Mouse (Mus musculus) neutrophil, adult 5-6 weeks (primary cell): ENCODE data around the gene Dhx29. TPM values are rescaled to one million over a fixed set of nuclear protein-coding genes. Genes with fewer than 3 reads are reported as not detected.

Experiments used
- ATAC-seq: fragments of 151-379, 151-347 bp; 2 replicates; pipeline ENCODE4 v1.8.0; 2017; ENCODE audit warnings: mild to moderate bottlenecking, moderate TSS enrichment; ENCODE audit not compliant: insufficient number of reproducible peaks, poor library complexity, low FRiP score, severe bottlenecking; ENCODE audit errors: extremely low read depth
- total RNA-seq: library from RNA; stranded (forward); fragments of 200-1000 nt; gene quantifications from 2 replicates; pipeline ENCODE4 v1.2.3, GENCODE M21; 2017

The Dhx29 gene
- total RNA-seq, 1 experiment from 2014 or later, result 19.6 TPM

- ATAC-seq, result no peak
Measured at GRCm38 (mm10) chr13:112985605-112986450, 58.6 kb downstream of the Dhx29 start.

DNA sequence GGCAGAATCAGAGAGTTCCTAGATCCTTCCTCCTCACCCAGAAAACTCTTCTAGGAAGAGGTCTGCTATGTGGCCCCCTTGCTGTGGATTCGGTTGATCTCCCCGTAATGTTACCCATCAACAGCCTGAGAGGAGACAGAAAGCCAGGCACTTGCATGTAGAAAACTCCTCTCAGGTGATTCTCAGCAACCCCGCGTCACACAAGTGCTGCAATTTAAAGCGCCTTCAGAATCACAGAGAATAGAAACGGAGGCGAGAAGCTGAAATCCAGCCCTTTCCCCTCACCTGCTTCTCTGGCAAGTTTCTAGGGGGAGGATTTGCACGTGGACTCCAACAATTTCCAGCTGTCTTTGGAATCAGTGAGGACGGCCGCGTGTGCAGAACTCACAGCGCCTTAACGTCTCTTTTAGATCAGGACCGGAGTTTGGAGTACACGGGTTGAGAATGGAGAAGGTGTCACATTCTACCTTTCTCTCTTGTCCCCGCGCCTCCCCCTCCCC lies 59.2 kb downstream of the Dhx29 start:
- ATAC-seq, result no peak

DNA sequence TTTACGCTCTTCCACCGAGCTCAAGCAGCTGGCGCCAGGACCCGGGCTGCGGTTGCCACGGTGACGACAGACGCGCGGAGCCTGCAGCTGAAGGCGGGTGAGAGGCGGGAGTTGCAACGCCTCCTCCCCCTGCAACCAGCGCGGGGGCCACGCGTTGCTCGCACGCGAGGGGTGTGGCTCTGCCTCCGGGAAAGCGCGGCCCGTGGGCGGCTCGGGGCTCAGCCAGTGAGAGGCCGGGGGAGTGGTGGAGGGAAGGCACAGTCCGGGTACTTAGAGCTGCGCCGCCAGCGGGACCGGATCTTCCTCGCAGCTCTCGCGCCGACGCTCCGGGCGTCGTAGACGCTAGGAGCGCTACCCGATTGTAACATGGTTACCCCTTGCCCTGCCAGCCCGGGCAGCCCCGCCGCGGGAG lies 60.3 kb downstream of the Dhx29 start, which contains the start of gene Ccno:
Gene Ccno (plus strand): TSS at position 271 of the 412 bp plus-strand sequence.
- peak; percentile 91 for ATAC-seq

- ATAC-seq, result no peak
Measured at GRCm38 (mm10) chr13:112987991-112988390, 60.7 kb downstream of the Dhx29 start.

DNA sequence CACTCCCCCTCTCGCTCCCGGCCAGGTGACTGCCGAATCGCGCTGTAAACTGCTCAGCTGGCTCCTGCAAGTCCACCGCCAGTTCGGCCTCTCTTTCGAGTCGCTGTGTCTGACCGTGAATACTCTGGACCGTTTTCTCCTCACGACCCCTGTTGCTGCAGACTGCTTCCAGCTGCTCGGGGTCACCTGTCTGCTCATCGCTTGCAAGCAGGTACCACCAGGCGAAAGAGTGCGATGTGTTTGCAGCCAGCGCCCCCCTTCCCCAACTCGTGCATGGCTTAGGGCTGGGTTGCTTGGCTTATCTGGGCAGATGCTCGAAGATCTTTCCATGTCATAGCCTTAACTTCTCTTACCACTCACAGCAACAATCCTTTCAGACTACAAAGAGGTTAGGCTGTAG lies 61.6 kb downstream of the Dhx29 start:
- ATAC-seq, result no peak

- ATAC-seq, result no peak
Measured at GRCm38 (mm10) chr13:112989541-112989940, 62.3 kb downstream of the Dhx29 start.

DNA sequence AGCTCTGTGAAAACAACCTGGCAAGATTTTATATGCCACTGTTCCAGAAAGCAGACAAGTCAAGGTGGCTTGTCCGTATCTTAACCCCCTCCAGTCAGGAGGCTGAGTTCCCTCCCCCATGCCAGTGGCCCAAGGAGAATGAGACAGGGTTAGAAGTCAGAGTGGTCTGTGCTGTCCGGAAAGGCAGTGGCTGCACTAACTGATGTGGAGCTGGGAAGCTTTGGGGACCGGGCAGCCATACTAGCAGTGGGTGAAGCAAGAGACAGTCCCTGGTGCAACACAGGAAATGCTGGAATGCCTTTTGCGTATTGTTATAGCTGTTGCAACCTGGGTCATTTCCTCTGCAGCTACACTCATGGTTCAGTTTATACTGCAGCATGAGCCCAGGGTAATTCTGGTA lies 63.1 kb downstream of the Dhx29 start:
- no peak for ATAC-seq

DNA sequence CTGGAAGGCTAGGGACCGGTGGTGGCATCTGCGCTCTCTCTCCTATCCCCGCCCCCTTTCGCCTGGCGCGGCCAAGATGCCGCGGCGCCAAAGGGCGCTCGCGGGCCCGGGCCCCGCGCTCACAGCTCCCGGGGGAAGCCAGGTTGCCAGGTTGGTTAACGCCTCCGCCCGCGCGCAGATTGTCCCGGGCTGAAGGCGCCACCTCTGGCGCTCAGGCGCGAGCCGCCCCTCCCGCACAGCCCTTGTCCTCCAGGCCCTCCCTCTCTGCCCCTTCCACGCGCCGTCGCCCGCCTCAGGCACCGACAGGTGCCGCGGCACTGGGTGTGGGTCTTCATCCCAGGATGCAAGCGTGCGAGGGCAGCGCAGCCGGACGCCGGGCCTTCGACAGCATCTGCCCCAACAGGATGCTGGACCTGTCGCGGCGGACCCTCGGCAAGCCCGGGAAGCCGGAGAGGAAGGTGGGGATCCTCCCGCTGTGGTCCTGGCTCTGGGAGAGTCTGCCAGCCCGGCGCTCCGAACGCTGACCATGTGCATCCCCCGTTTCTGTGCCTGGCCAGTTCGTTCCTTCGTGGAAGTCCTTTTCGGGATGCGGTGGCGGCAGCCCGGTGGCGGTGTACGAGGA lies 66.4 kb downstream of the Dhx29 start, which contains the start of gene Mcidas:
Gene Mcidas (plus strand): TSS at position 315 of the 622 bp plus-strand sequence.
- no peak for ATAC-seq

- ATAC-seq, result peak; percentile 82
Measured at GRCm38 (mm10) chr13:112994191-112994590, 66.9 kb downstream of the Dhx29 start.

GRCm38 (mm10) chr13:112996407-112996806 lies 69.2 kb downstream of the Dhx29 start:
- ATAC-seq, result no peak

DNA sequence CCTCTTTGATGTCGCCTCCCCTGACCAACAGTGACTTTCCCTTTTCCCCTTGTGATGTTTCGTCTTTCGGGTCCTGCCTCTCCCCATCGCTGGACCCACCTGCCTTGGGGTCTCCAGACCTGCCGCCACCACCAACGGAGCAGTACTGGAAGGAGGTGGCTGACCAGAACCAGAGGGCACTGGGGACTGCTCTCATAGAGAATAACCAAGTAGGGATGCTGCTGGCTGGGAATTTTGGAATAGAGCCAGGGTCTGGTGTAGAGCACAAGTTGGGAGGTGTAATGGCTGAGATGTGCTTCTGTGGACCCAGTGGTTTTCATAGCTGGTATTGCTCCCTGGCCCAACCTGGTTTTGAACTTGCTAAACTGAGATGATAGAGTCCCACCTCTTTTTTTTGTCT lies 70.1 kb downstream of the Dhx29 start:
- ATAC-seq, result no peak

GRCm38 (mm10) chr13:112998427-112999201 lies 71.4 kb downstream of the Dhx29 start:
- ATAC-seq, result no peak

DNA sequence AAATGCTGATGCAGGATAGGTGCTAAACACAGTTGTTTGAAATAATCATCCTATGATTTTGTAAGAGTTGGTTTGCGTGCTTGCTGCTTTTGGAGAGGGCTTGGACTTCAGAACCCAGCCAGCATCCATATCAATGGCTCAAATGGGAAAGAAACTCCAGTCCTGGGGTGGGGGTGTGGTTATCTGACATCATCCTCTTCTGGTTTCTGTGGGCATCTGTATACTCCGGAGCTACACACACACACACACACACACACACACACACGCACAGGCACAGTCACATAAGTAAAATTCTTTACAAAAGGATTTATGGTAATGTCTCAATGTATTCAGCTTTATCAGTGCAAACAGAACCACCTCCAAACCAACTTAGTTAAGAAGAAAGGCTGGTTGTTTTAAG lies 72.8 kb downstream of the Dhx29 start:
- no peak for ATAC-seq

DNA sequence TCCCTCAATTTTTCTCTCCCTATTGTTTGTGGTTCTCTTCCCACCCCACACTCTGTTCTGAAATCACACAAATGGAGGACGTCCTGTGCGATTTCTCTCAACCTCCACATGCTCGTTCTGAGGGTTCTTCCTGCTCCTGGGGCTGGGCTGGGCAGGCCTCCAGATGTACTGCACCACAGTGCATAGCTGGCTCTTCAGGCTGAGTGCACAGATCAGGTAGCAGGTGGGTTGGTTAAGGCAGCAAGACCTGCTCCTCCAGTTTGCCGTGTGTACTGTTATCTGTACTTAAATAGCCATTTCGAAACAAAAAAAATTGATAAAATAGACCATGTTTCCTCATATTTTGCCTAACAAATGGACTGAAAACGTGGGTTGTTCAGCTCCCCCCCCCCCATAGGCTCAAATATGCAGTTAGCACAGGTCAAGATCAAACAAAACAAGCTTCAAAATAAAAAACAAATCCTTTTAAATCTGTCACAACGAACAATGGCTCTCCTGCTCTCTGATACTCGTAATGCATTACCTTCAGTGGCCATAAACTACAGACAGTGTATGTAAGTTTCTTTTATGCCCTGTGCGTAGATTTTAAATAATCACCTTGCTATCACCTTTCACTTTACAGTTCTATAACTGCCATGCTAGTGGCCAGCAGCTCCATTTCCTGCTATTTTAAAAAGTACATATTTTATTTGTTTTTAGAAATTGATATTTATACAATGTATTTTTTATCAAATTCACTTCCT lies 73.5 kb downstream of the Dhx29 start:
- ATAC-seq, result no peak

GRCm38 (mm10) chr13:113012683-113013082 lies 85.4 kb downstream of the Dhx29 start:
- ATAC-seq, result no peak

- peak; percentile 71 for ATAC-seq
Measured at GRCm38 (mm10) chr13:113013174-113013953, 86.1 kb downstream of the Dhx29 start.
